Mouse (Mus musculus) cerebellum, adult 11-12 months (tissue): ENCODE measurements around the gene Doc2a.
A peak's percentile ranks its signal among the peaks of the same experiment; 100 is the strongest.

Experiments used
- DNase-seq: peaks from one replicate; pipeline ENCODE4 v3.0.0; 2022

Doc2a gene

GRCm38 (mm10) chr7:126847116-126847420 is at the start of gene Doc2a:
Gene Doc2a (plus strand): TSS chr7:126847416.
- no peak for DNase-seq

DNA sequence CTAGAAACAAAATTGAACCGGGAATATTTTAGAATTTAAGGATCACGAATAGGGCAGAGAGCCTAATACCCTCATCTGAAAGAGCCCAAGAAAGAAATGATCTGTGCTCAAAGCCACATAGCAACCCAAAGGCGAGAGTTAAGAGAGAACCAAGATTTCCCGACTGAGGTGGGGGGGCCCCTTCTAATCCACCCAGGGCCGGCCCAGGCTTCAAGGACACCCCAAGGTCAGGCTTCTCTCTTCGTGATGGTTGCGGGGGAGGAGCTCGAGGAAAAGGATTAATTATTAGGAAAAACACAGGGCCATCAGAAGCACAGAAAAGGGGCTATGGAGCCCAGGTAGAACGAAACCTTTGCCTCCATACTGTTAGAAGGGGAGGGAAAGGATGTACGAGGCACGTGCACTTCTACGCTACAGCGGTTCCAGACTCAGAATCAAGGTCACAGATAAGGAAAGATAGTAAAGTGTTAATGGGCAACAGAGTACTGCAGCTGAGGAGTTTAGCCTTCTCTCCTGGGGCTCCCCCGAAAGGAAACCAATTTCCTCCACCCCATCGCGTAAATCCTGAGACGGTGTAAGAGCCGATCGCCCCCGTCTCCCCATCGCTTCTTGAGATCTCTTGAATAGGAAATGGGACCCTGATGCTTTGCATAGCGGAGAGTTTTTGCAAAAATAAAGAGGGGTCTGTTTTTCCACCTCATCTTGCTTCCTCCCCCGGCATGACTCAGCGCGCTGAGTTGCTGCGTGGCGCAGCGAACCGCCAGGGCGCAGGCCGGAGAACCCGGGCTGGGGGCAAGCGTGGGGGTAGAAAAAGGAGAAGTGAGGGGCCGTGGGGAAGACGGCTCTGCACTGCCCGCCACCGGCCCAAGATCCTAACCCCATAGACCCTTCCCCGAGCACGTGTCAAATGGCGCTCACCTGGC is 48.8 kb upstream of the Doc2a start:
- no peak for DNase-seq

DNA sequence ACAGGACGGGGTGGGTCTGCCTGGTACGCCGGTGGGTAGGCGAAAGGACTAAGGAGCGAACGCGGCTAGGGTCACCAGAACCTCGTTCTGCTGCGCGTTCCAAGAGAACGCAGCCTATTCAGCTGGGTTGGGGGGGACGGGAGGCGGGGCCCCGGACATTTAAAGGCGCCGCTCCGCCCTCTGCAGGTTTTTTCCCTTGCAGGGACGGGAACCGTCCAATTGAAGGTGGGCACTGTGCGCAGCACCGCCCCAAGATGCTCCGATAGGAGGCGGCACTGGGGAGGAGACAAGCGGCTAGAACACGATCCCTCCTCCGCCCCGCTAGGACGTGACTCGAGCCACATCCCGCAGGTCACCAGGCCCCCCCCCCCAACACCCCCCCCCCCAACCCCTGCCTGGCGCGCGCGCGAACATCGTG is 48.2 kb upstream of the Doc2a start:
- peak; percentile 99 for DNase-seq

DNA sequence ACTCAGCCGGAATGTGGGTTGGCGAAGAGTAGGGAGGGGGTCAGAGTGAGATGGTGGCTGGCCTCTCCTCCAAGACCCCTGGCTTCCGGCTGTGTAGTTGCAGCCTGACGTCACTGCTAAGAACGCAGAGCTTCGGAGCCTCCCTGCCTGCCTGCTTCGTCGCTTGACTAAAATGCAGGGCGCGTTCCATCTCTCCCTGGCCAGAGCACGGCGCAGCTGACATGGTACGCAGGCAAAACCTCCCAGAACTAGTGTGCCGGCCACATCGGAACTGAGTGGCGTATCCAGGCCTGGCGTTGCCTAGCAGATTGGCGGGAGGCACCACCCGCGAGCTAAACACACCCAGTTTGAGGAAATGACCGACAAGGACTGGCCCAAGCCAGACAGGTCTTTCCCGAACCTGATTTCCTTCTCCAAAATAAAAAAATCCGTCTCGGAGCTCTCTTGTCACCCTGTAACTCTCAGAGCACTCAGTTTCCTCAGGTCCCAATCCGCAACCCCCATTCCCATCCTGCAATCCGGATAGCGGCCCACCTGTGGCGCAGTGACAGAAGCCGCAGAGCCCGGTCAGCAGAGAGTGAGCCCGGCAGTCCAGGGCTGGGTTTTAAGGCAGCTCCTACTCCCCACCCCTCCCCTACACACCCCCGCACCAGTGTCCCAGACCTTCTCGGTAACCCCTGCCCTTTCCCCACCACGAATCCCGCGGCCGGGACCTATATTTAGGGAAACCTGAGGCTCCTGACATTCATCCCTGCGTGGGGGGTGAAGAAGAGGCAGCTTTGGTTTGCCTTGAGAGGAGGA is 47.5 kb upstream of the Doc2a start:
- DNase-seq: peak; percentile 85

- peak; percentile 70 for DNase-seq
These were observed 46.8 kb upstream of the Doc2a start for GRCm38 (mm10) chr7:126800269-126801056.

DNA sequence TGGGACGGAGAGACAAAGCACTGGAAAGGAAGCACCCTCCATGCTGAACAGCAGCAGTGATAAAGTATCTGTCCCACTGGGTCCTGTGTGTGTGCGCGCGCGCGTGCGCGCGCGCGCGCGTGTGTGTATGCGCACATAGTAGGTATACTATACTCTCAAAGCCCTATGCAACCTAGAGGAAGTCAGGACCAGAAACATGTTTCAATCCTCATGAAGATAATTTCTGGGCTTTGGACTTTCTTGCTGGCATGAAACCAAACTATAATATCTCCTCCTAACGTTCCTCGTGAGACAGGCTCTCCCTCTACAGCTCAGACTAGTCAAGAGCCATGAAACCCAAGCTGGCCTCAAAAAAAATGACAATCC is 46.2 kb upstream of the Doc2a start:
- DNase-seq: no peak

DNA sequence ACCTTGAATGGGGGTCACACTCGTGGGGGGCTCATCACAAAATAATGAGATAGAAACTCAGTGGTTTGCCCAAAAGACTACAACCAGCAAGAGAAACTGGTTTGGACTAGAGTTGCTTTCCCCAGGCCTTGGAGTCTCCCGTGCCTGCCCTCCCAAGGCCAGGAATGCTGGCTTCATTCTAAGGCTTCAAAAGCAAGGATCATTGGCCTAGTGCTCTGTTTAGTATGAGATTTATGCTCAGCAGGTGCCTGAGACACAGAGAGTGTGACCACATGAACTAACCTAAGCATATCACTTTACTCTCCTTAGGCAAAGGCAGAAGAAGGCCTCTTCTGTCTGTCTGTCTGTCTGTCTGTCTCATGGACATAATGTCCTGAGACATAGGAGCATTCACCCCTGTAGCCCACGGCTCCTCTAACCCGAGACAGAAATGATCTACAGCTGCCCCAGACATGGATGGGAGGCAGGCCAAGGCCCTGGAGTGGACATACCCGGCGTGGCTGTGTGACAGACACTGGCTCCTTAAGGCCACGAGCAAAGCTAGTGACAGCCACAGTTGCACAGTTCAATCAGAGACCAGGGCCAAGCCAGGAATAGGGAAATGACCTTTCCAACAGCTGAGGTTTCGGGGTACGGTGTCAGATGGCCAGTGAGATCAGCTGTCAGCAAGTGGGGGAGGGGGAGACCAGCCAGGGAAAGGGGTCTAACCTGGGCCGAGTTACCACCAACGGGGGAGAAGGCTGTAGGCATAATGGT is 44.9 kb upstream of the Doc2a start:
- no peak for DNase-seq

DNA sequence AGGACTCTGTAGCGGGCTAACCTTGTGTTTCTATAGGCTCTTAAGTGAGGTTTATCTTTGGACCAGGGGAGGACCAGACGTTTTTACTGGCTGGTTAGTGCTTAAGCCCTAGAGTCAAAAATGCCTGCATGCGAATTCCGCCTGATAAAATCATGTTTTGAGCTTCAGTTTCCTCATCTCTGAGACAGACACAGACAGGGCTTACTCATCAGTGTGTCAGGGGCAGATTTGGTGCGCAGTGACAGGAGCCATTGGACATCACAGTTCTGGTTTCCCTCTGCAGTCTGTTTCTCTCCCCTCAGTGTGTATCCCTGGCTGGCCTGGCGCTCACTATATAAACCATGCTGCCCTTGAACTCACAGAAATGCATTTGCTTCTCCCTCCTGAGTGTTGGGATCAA is 44.0 kb upstream of the Doc2a start:
- no peak for DNase-seq

- no peak for DNase-seq
These were observed 43.5 kb upstream of the Doc2a start for GRCm38 (mm10) chr7:126803751-126804150.

DNA sequence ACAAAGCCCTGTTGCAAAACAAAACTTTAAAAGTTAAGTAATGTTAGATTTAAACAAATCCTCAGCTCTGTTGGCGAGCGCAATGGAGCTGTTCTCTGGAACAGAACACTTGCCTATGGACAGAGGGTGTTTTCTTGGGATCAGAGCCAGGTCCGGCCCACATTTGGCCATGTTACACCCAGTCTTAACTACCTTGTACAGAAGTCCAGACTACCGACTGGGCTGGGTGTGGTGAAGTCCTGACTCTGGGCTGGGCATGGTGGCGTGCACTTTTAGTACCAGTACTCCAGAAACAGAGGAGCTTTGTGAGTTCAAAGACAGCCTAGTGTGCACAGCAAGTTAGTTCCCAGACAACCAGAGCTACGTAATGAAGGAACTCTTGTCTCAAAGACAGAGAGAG is 40.3 kb upstream of the Doc2a start:
- no peak for DNase-seq

- DNase-seq: no peak
These were observed 39.8 kb upstream of the Doc2a start for GRCm38 (mm10) chr7:126807405-126807804.

DNA sequence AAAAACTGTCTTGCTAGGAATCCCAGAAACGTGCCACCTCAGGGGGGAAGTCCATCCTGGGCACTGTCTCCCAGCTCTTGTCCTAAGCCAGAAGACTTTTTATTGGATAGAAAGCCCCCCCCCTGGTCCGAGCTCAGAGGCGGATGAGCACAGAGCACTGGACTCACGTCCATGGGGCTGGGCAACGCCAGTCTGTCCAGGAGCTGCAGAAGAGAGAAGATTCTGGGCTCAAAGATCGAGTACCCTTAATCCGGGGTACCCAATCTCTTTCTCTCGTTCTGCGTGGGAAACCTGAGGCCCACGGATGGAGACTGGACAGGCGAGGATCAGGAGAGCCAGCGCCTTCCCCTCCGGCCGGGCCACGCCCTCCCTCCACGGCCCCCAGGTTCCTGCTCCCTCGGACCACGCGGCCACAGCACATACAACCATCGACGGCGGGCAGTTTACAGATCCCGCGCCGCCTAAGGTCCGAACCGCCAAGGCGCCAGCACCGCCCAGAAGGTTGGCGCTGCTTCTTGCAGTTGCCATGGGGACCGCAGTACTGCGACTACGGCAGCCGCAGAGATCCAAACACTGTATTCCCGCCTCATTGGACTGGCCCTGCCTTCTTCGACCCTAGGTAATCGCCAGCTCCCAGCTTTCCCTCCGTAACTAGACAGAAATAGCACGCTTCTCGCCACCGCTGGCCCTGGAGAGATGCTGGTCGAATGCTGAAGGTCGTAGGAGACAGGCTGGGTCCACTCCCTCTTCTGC is 38.3 kb upstream of the Doc2a start:
- peak; percentile 89 for DNase-seq

DNA sequence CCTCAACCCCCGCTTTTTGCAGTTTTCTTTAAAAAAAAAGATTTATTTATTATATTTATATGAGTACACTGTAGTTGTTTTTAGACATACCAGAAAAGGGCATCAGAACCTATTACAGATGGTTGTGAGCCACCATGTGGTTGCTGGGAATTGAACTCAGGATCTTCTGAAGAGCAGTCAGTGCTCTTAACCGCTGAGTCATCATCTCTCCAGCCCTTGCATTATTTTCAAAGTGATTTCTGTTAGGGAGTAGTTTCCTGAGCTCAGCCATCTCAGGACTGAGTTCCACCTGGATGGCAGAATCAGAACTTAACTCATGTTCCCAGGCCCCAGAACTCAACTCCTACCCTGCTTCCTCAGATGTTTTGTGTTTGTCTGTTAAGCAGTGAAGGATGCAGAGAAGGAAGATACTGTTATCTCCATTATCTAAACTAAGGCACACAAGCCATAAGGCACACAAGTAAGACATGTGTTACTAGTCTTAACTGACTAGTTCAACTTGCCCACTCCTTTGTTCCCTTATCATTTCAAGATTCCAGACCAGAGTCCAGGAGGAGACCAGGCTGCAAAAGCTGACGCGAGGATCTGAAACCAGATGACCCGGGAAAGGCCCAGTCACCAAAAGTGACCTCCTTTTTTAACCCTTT is 37.4 kb upstream of the Doc2a start:
- DNase-seq: no peak

DNA sequence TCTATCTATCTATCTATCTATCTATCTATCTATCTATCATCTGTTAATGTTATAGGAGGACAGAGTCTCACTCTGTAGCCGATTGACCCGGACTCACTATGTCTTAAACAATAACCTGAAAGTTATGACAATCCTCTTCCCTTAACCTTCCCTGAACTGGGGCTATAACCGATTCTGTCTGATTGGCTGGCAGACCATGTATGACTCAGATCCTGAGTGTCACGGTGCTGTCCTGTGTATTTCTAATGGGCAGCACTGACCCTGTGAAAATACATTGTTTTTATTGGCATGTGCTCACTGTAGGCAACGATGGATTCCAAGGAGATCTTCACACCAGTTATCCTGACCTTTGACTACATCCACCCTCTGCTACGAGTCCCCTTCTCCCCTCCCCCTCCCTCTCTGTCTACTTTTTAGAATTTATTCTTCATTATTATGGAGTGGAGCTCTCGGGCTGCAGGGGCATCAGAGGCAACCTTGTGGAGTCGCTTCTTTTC is 31.4 kb upstream of the Doc2a start:
- peak; percentile 1 for DNase-seq

- peak; percentile 1 for DNase-seq
These were observed 30.7 kb upstream of the Doc2a start for GRCm38 (mm10) chr7:126816494-126816893.

GRCm38 (mm10) chr7:126817595-126817994 is 29.6 kb upstream of the Doc2a start:
- peak; percentile 4 for DNase-seq

DNA sequence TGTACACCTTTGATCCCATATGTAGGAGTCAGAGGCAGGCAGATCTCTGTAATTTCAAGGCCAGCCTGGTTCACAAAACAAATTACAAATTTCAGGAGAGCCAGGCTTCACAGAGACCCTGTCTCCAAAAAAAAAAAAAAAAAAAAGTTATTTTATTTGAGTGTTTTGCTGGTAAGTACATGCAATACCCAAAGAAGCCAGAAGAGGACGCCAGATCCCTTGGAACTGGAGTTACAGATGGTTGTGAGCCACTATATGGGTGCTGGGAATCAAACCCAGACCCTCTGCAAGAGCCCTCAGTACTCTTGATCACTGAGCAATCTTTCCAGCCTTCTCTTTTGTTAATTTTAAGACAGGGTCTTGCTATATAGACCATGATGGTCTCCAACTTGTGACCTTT is 28.4 kb upstream of the Doc2a start:
- DNase-seq: peak; percentile 6

DNA sequence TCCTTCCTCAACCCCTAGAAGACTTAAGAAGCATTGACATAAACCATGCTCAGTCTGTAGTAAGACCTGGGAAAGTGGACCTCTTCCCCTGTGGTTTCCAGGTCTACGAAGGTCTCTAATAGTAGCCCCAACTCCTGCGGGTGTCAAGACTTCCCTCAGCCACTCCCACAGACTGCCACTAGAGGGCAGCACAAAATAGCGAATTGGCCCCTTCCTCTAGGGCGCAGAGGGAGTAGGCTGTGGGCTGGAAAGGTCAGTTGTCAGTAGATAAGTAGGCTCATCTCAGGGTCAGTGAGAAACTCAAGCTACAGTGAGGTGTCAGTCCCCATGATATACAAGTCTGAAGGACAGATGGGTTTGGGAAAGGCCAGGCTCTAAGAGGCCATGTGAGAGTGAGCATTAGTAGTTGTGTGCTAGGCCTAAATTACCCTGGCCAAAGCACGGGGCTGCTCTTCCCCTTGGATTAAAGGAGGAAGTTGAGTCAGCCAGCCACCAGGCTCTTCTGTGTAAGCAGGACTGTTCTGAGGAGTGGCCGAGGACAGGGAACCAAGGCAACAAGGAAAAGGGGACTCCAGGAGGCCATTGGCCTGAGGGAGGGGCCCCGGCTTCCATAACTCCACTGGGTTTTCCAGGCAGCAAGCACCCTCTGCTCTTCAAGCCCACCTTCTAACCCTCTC is 25.2 kb upstream of the Doc2a start:
- DNase-seq: peak; percentile 86

DNA sequence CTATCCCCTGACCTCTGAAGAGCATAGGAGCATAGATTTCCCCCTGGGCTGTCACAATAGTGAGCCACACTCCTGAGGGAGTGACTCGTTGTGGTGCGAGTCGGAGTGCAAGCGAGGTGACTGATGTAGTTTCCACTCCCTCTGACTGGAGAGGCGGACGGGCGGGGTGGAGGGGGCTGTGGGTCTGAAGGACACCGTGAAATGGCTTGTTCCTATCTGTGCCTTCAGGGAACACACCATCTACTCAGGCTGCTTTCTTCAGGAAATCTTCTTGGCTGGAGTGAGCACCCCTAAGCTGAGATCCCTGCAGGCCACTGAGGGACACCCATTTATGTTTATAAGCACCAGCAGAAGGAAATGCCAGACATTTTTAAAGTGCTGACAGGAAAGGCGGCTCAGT is 24.5 kb upstream of the Doc2a start:
- DNase-seq: peak; percentile 66

DNA sequence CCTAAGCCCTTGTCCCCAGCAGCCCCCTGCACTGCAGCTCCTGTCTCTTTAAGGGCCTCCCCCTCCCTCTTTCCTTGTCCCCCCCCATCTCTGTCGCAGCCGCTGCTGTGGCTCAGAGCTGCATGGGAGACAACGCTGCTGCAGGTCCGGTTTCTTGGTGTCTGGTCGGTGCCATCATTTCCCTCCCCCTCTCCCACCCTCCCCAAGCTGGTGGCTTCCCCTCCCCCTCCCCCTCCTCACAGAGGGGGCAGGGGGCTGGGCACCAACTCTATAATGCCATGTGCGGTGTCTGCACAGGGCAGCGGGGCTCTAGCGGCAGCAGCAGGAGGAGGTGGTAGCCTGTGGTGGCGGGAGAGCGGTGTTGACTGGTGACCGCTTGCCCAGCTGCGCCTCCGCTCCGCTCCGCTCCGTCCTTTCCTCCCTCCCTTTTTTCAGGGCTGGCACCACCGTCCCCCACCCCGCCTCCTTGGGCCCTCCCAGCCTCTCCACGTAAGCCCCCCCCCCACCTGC is 24.0 kb upstream of the Doc2a start:
- peak; percentile 79 for DNase-seq
